Mouse (Mus musculus) cerebellum, adult 2 months (tissue): ENCODE measurements around the gene Ypel4. TPM values are rescaled to one million over a fixed set of nuclear protein-coding genes. Genes with fewer than 3 reads are reported as not detected.

Source experiments
- DNase-seq, 2 experiments: peaks; one replicate each; pipeline ENCODE4 v3.0.0; 2021
- H3K27ac ChIP-seq: fragments of 200-500 bp; 2 replicates; pipeline ENCODE4 v1.5.1; 2012; ENCODE audit warnings: low read length, control low read depth, inconsistent platforms; ENCODE audit not compliant: insufficient read depth
- H3K27me3 ChIP-seq: fragments of 200-500 bp; 2 replicates; pipeline ENCODE4 v1.6.1; 2012; ENCODE audit warnings: inconsistent platforms, mild to moderate bottlenecking, low read length, moderate library complexity; ENCODE audit not compliant: control insufficient read depth, insufficient read depth
- H3K4me1 ChIP-seq: fragments of 200-500 bp; 2 replicates; pipeline ENCODE4 v1.6.1; 2011; ENCODE audit warnings: low read length; ENCODE audit not compliant: control insufficient read depth, insufficient read depth
- H3K4me3 ChIP-seq: fragments of 200-500 bp; replicated peaks from 2 replicates; pipeline ENCODE3; 2011; ENCODE audit warnings: mild to moderate bottlenecking, low read depth, low read length, control low read depth; ENCODE audit not compliant: insufficient read depth
- CTCF ChIP-seq: fragments of 200-500 bp; IDR thresholded peaks from 2 replicates; pipeline ENCODE4 v1.5.1; 2011; ENCODE audit warnings: low read depth, mild to moderate bottlenecking, control low read depth, low read length, moderate library complexity, borderline replicate concordance; ENCODE audit not compliant: insufficient read depth
- POLR2A ChIP-seq: fragments of 200-500 bp; IDR thresholded peaks from 2 replicates; pipeline ENCODE4 v1.6.1; 2011; ENCODE audit warnings: low read length, control low read depth, borderline replicate concordance; ENCODE audit not compliant: insufficient read depth
- WGBS: fragments of 180-500 bp; shearing (Covaris S2); methylation state at CpG from one replicate; pipeline ENCODE4 v1.1.7; 2018; 5-methylcytosine and 5-hydroxymethylcytosine counted together
- polyA plus RNA-seq: library from polyadenylated mRNA; depleted of rRNA; stranded (reverse); fragments of >200 nt; gene quantifications from 2 replicates; pipeline ENCODE4 v1.2.3, GENCODE M21; 2012; rRNA removed

The Ypel4 gene
- polyA plus RNA-seq: 164 and 171 TPM in 2 replicates

DNA sequence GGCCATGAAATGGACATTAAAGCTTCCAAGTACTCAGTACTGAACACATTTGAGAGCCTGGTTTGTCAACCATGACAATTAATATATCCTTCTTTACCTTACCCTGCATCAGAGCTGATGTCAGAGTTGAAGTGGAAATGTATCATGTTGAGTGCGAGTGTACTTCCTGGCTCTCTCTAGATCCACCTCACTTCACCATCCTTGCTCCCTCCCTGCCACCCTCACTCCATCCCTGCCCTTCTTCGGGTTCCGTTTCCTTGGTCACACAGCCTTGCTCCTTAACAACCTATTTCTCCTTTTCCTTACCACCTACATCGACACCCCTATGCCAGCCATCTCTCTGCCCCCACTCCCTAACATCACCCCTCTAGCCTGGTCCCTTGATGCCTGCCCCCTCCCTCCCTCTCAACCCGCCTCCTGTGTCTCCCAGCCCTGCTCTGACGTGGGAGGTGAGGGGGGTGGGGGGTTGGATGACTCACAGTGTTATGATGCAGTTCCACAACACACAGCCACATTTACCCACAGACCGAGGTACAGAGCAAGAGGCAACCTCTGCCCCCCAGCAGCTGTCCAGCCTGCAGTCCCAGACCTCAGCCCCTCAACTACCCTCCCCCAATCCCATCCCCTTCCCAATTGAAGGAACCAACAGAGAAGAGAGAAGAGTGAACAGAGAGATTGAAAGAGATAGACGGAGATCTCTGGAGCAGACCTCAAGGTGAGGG is at the start of gene Ypel4:
Ypel4 (plus strand) TSS at position 480 of the 722 bp plus-strand sequence.
- H3K4me3 ChIP-seq: peak within 1 kb of the TSS; percentile 96
- peak within 1 kb of the TSS; percentile 84 for H3K27ac ChIP-seq
- H3K4me1 ChIP-seq: peaks cover 20% of the 10 kb centered on the region; the same call in 1 of the 2 replicates
- WGBS: under 1% methylated on average over 8 of the region's 8 CpGs
- no peaks in the 10 kb centered on the region for H3K27me3 ChIP-seq
- TF ChIP-seq POLR2A (peak; percentile 98), CTCF (no peak)
- DNase-seq: peak; percentile 91 to 93

DNA sequence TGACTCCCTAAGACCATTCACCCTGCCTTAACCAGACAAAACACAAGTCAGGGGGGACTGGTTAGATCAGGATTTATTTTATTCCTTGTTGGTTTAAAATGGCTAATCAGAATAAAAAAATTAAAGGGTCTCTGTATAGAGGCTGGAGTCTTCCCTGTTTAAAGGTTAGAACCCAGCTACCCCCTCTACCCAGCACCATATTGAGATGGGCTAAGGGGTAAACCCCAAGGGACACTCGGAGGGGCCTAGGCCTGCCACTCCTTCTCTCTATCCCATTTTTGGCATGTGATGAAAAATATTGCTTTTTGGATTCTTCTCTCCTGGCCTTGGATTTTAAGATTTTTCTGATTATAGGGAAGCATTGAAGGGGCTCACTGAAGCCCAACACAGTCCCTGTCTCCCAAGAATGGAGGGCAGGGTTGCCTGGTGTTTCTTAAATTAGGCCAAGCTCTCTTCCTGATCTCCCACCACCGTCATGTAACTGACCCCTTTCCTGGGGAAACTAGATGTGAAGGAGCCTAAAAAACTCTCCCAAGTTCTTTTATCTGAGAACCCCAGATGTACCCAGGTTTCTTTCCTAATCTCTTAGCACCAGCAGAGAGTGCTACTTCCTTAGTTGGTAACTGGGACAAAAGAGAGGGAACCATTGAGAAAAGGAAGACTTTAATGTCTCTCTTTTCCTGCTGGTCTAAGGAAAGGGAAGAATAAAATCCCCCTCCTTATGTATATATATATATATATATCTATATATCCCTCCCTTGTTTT is 45.6 kb upstream of the Ypel4 start:
- Histone ChIP-seq H3K4me1 (peaks cover 6% of the 10 kb centered on the region; the same call in 1 of the 2 replicates), H3K27ac (no peak overlapping the region), H3K4me3 (no peak overlapping the region), H3K27me3 (no peaks in the 10 kb centered on the region)
- WGBS: 84% methylated on average over 2 of the region's 2 CpGs
- TF ChIP-seq CTCF (no peak), POLR2A (no peak)
- no peak for DNase-seq

DNA sequence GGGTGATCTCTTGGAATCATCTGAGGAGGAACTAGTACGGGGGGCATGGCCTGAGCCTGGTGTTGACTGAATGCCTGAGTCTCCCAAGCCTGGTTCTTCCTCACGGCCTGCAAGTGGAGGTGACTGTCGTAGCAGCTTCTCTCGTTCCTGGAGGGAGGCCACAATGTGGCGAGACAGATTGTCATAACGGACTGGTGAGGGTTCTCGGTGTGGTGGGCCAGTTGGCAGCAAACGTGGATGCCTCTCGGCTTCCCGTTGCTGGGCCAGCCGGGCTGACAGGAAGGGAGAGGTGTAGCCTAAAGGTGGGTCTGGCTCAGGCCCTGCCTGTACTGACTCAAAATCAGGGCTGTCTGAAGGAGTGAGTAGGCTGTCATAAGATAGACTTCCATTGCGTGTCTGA is 43.8 kb upstream of the Ypel4 start:
- 18% methylated on average over 12 of the region's 12 CpGs for WGBS
- Histone ChIP-seq H3K27me3 (no peaks in the 10 kb centered on the region), H3K4me1 (peaks cover 6% of the 10 kb centered on the region; the same call in 1 of the 2 replicates), H3K27ac (peak overlapping the region; percentile 17), H3K4me3 (no peak overlapping the region)
- DNase-seq: peak; percentile 41 to 58
- no peak for TF ChIP-seq CTCF
- no peak for TF ChIP-seq POLR2A

DNA sequence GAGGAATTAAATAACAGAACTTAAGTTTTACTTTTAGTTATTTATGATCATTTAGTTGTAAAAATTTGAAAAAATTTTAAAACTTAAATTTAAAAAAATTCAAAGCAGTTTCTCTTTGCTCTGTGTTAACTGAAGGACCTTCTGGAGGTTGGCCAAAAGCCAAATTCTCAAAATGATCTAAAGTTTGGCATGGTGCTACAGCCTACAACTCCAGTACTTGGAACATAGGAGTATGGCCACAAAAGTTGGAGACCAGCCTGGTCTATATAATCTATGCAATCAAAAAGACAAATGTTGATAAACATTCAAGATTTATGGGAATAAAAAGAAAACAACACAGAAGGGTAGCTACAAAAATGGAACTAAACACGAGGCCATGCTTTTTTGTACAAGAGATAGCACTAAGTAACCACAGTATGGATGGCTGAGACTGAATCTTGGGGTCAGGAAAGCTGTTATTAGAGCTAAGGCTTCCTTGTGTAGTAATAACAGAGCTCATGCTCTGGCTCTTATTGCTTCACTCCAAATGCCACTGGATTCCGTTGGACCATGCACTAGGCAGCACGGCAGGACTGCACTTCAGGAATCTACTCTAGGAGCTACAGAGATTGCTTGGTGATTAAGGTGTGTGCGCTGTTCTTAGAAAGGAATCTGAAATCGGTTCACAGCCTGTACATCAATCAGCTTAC is 38.7 kb upstream of the Ypel4 start:
- 89% methylated on average over 5 of the region's 5 CpGs for WGBS
- Histone ChIP-seq H3K4me3 (no peak overlapping the region), H3K27me3 (no peaks in the 10 kb centered on the region), H3K4me1 (peaks cover 4% of the 10 kb centered on the region; the same call in 1 of the 2 replicates), H3K27ac (no peak overlapping the region)
- no peak for DNase-seq
- TF ChIP-seq POLR2A: no peak
- TF ChIP-seq CTCF: no peak

DNA sequence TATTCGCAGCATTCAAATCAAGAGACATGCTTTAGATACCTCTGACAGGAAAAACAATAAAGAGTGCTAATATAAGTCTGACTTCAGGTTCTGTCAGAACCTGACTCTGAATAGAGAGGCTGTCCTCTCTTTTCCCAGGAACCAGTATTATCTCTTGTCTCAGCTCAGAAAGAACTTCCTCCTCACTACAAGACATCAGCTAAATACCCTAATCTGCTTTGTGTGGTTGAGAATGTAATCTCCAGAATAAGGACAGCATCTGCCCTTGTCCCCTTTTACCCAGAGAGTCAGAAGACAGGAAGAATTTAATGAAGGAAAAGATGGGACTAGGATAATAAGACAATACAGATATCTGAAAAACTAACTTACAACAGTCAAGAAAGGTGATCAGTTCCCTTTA is 30.4 kb upstream of the Ypel4 start:
- 96% methylated on average over 1 of the region's 1 CpGs for WGBS
- H3K27ac ChIP-seq: no peak overlapping the region
- peaks cover 4% of the 10 kb centered on the region for H3K4me1 ChIP-seq
- no peak for TF ChIP-seq POLR2A
- TF ChIP-seq CTCF: no peak
- H3K4me3 ChIP-seq: no peak overlapping the region
- no peak for DNase-seq
- no peaks in the 10 kb centered on the region for H3K27me3 ChIP-seq

DNA sequence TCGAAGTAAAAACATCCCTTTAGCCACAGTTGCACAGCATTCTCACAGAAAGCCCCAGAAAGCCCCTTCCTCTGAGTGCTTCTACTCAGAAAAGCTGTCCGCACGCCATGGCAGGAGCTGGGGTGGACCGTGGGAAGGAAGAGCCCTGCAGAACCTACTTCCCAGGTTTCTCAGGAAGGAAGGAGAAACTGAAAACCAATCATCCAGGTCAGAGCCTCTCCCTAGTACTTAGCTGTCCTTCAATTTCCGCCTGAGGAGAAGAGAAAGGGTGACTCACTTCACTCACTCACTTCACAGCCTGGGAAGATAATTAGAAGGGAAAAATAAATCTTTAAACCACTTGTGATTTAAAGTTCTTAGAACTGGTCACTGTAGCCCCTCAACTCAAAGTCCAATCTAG is 29.5 kb upstream of the Ypel4 start:
- WGBS: 76% methylated on average over 5 of the region's 5 CpGs
- Histone ChIP-seq H3K27me3 (no peaks in the 10 kb centered on the region), H3K4me3 (no peak overlapping the region), H3K27ac (no peak overlapping the region), H3K4me1 (peaks cover 4% of the 10 kb centered on the region)
- no peak for DNase-seq
- TF ChIP-seq CTCF (no peak), POLR2A (no peak)

DNA sequence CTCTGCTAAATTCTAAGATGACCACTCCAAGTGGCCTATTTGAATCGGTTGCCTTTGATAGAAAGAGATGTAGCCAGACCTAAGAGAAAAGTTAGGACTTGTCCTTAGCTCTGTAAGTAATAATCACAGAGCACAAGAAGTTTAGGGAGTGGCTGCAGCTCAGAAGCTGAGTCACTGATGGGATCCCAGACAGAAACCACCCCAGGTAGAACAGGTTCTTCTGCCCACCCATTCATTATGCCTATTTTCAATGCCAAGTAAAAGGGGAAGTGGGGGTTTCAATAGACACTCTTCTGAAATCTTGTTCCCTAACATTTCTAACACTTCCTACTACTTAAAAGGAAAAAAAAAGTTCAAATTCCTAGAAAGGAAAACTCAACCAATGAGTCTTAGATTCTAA is 28.6 kb upstream of the Ypel4 start:
- Histone ChIP-seq H3K4me3 (no peak overlapping the region), H3K27me3 (no peaks in the 10 kb centered on the region), H3K27ac (no peak overlapping the region), H3K4me1 (peaks cover 4% of the 10 kb centered on the region)
- WGBS: 94% methylated on average over 1 of the region's 1 CpGs
- no peak for DNase-seq
- no peak for TF ChIP-seq CTCF
- TF ChIP-seq POLR2A: no peak

DNA sequence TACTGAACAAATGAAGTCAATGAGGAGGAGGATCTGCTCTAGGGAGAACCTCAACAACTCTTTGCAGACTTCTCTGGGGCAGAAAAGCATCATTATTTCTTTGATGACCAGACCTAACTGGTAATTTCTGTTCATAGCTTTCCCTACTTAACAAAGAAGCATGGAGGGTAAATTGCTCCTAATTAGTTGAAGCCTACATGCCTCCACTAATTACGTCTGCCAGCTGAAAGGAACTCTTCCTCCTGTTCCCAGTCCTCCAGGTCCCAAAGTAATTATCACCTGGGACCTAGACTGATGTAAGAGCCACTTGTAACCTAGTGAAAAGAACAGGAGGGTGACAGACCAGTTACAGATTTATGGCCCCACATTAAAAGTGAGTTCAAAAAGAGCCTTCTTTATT is 26.3 kb upstream of the Ypel4 start:
- Histone ChIP-seq H3K27me3 (no peaks in the 10 kb centered on the region), H3K4me1 (peaks cover 4% of the 10 kb centered on the region), H3K27ac (no peak overlapping the region), H3K4me3 (no peak overlapping the region)
- TF ChIP-seq POLR2A: no peak
- TF ChIP-seq CTCF: no peak
- WGBS: 59% methylated on average over 1 of the region's 1 CpGs
- no peak for DNase-seq
